Mouse (Mus musculus): ENCODE data around the gene Vmn1r75. TPM values are rescaled to one million over a fixed set of nuclear protein-coding genes. Genes with fewer than 3 reads are reported as not detected.

Vmn1r75 gene
- not detected for total RNA-seq (2023)

DNA sequence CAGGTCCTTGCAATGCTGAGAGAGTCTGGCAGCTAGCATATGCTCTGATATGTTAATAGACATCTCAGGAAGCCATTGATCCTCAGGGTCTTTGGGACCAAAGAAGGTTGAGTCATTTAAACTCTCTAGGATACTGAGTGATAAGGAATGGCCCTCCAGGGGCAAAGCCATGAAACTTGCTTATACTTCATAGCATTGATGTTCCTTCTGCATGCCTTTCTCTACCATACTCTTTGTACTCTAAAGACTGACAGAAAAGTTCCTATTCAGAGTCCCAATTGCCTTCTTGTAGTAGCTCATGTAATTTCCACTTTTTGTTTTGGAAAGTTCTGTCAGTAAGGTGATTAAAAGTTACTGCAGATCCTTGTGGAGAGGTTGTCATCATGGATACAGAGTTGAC, at the start of gene Vmn1r75:
Vmn1r75 (plus strand) TSS at position 301 of the 400 bp plus-strand sequence.

GRCm38 (mm10) chr7:11833680-11834079, 40.8 kb upstream of the Vmn1r75 start, which contains the start of gene Vmn1r74:
Gene Vmn1r74 (plus strand): TSS chr7:11833980.

Other genes with a start within 250 kb of the Vmn1r75 start
- not detected for gene Vmn1r72, start 194.5 kb upstream of the Vmn1r75 start, total RNA-seq (2023)
- gene Vmn1r73, start 144.4 kb upstream of the Vmn1r75 start, total RNA-seq (2023) = not detected
- gene Vmn1r74, start 40.6 kb upstream of the Vmn1r75 start, total RNA-seq (2023) = not detected
- not detected for gene Vmn1r76, start 63.6 kb downstream of the Vmn1r75 start, total RNA-seq (2023)
- not detected for gene Vmn1r77, start 162.1 kb downstream of the Vmn1r75 start, total RNA-seq (2023)

Data from CD4-positive naive resting alpha-beta T cell, adult 57 days (primary cell).